ENCODE assay signal across 26 mouse cellular contexts in genomic region chr2:94772268-94772667, GRCm38 (mm10).
DNase-seq lines count a peak whose midpoint lies in the region; ATAC-seq lines count a peak whose summit lies in the region.
"Had no signal": no experiment of that assay in that cellular context is flagged by ENCODE, and none has a peak within 500 bp of the region (broad histone marks: within the 10 kb centered on the region; RNA-seq: fewer than 3 reads in every experiment).

No protein-coding gene starts in this region.

- no peaks in the 10 kb centered on the region for H3K36me3 ChIP-seq in forebrain, embryonic 16.5 days (ENCODE audit: control insufficient read depth, insufficient read depth)
- no peaks in the 10 kb centered on the region for H3K36me3 ChIP-seq in forebrain, embryonic 11.5 days (ENCODE audit: control insufficient read depth, insufficient read depth, low read length)
- H3K36me3 ChIP-seq in midbrain, embryonic 13.5 days, result no peaks in the 10 kb centered on the region
- no peaks in the 10 kb centered on the region for H3K36me3 ChIP-seq in midbrain, embryonic 11.5 days (ENCODE audit: control insufficient read depth, insufficient read depth, low read length)
- H3K36me3 ChIP-seq in hindbrain, embryonic 14.5 days (replicated peaks; ENCODE audit: control insufficient read depth, insufficient read depth), result no peaks in the 10 kb centered on the region
- H3K36me3 ChIP-seq in midbrain, embryonic 16.5 days (ENCODE audit: control insufficient read depth, insufficient read depth, low read length), result no peaks in the 10 kb centered on the region
- H3K36me3 ChIP-seq: embryonic facial prominence, embryonic 12.5 days; hindbrain, embryonic 15.5 days; intestine, embryonic 15.5 days; liver, embryonic 12.5 days; neural tube, embryonic 13.5 days; stomach, embryonic 15.5 days had no signal

- DNase-seq in forebrain, embryonic 11.5 days (ENCODE audit: low spot score), result no peak
- no peak for DNase-seq in midbrain, embryonic 11.5 days (ENCODE audit: low spot score, missing footprints)
- DNase-seq in hindbrain, embryonic 14.5 days (ENCODE audit: low spot score), result peak; percentile 32
- no peak for DNase-seq in adrenal gland, postnatal 4 days (ENCODE audit: low spot score in 2 of 2)
- DNase-seq in adrenal gland, postnatal 25 days, result no peak
- DNase-seq: adrenal gland, postnatal 36 days; cerebellum, adult 8-10 months; embryo, embryonic 11 days; gastrocnemius, postnatal 14 days; heart, postnatal 14 days; kidney, adult 2 months; kidney, postnatal 4 days; left cerebral cortex, postnatal 4 days; liver, postnatal 0 days; right cerebral cortex, postnatal 25 days had no signal

- H3K9me3 ChIP-seq in forebrain, embryonic 16.5 days (ENCODE audit: control insufficient read depth, low read length), result no peaks in the 10 kb centered on the region
- H3K9me3 ChIP-seq in forebrain, embryonic 11.5 days (ENCODE audit: control insufficient read depth, low read length), result no peaks in the 10 kb centered on the region
- H3K9me3 ChIP-seq in midbrain, embryonic 13.5 days, result no peaks in the 10 kb centered on the region
- H3K9me3 ChIP-seq in midbrain, embryonic 11.5 days (ENCODE audit: control insufficient read depth, low read length), result no peaks in the 10 kb centered on the region
- H3K9me3 ChIP-seq in hindbrain, embryonic 14.5 days (ENCODE audit: control insufficient read depth, low read length), result no peaks in the 10 kb centered on the region
- H3K9me3 ChIP-seq in midbrain, embryonic 16.5 days (replicated peaks; ENCODE audit: control insufficient read depth, low read length, poor library complexity, severe bottlenecking), result no peaks in the 10 kb centered on the region
- H3K9me3 ChIP-seq: embryonic facial prominence, embryonic 12.5 days; hindbrain, embryonic 15.5 days; intestine, embryonic 15.5 days; neural tube, embryonic 13.5 days; stomach, embryonic 15.5 days had no signal

- H3K4me1 ChIP-seq in forebrain, embryonic 16.5 days (replicated peaks; ENCODE audit: control insufficient read depth, insufficient read depth, low read length), result no peaks in the 10 kb centered on the region
- no peaks in the 10 kb centered on the region for H3K4me1 ChIP-seq in forebrain, embryonic 11.5 days (replicated peaks; ENCODE audit: control insufficient read depth, insufficient read depth, low read length)
- peaks cover 5% of the 10 kb centered on the region for H3K4me1 ChIP-seq in midbrain, embryonic 13.5 days (replicated peaks)
- no peaks in the 10 kb centered on the region for H3K4me1 ChIP-seq in midbrain, embryonic 11.5 days (ENCODE audit: control insufficient read depth, insufficient read depth, low read length)
- H3K4me1 ChIP-seq in hindbrain, embryonic 14.5 days (replicated peaks; ENCODE audit: control insufficient read depth, insufficient read depth, low read length), result peaks cover 5% of the 10 kb centered on the region; the same call in 1 of the 2 replicates
- H3K4me1 ChIP-seq in midbrain, embryonic 16.5 days (ENCODE audit: control insufficient read depth, insufficient read depth, low read length), result no peaks in the 10 kb centered on the region
- H3K4me1 ChIP-seq: embryonic facial prominence, embryonic 12.5 days; liver, embryonic 12.5 days; stomach, embryonic 15.5 days had no signal

- no peak overlapping the region for H3K4me3 ChIP-seq in forebrain, embryonic 16.5 days (replicated peaks; ENCODE audit: low read length)
- no peak overlapping the region for H3K4me3 ChIP-seq in forebrain, embryonic 11.5 days (ENCODE audit: low read depth, low read length)
- no peak overlapping the region for H3K4me3 ChIP-seq in midbrain, embryonic 13.5 days (replicated peaks)
- no peak overlapping the region for H3K4me3 ChIP-seq in midbrain, embryonic 11.5 days (ENCODE audit: low read depth, low read length)
- no peak overlapping the region for H3K4me3 ChIP-seq in hindbrain, embryonic 14.5 days (replicated peaks; ENCODE audit: low read length)
- no peak overlapping the region for H3K4me3 ChIP-seq in midbrain, embryonic 16.5 days (ENCODE audit: low read depth, low read length)
- H3K4me3 ChIP-seq: embryonic facial prominence, embryonic 12.5 days; hindbrain, embryonic 15.5 days; intestine, embryonic 15.5 days; liver, embryonic 12.5 days; neural tube, embryonic 13.5 days; stomach, embryonic 15.5 days had no signal

- no peak overlapping the region for H3K9ac ChIP-seq in forebrain, embryonic 16.5 days (replicated peaks; ENCODE audit: low read depth, low read length)
- H3K9ac ChIP-seq in forebrain, embryonic 11.5 days (ENCODE audit: low read length), result no peak overlapping the region
- no peak overlapping the region for H3K9ac ChIP-seq in midbrain, embryonic 13.5 days (replicated peaks)
- H3K9ac ChIP-seq in midbrain, embryonic 11.5 days (ENCODE audit: low read length), result no peak overlapping the region
- H3K9ac ChIP-seq in hindbrain, embryonic 14.5 days, result no peak overlapping the region
- no peak overlapping the region for H3K9ac ChIP-seq in midbrain, embryonic 16.5 days (ENCODE audit: low read depth, low read length)
- H3K9ac ChIP-seq: embryonic facial prominence, embryonic 12.5 days; hindbrain, embryonic 15.5 days; intestine, embryonic 15.5 days; liver, embryonic 12.5 days; liver, postnatal 0 days; neural tube, embryonic 13.5 days; stomach, embryonic 15.5 days had no signal

- H3K27ac ChIP-seq in forebrain, embryonic 16.5 days (ENCODE audit: low read length), result no peak overlapping the region
- no peak overlapping the region for H3K27ac ChIP-seq in forebrain, embryonic 11.5 days (ENCODE audit: low read depth, low read length)
- no peak overlapping the region for H3K27ac ChIP-seq in midbrain, embryonic 13.5 days
- no peak overlapping the region for H3K27ac ChIP-seq in midbrain, embryonic 11.5 days (ENCODE audit: low read depth, low read length)
- H3K27ac ChIP-seq in hindbrain, embryonic 14.5 days, result peak overlapping the region; percentile 16; the same call in 1 of the 2 replicates
- no peak overlapping the region; the same call in 1 of the 2 replicates for H3K27ac ChIP-seq in midbrain, embryonic 16.5 days (ENCODE audit: low read length)
- H3K27ac ChIP-seq: embryonic facial prominence, embryonic 12.5 days; hindbrain, embryonic 15.5 days; intestine, embryonic 15.5 days; kidney, postnatal 0 days; liver, embryonic 12.5 days; neural tube, embryonic 13.5 days; stomach, embryonic 15.5 days had no signal

- no peak overlapping the region for H3K4me2 ChIP-seq in forebrain, embryonic 16.5 days (ENCODE audit: low read length)
- H3K4me2 ChIP-seq in forebrain, embryonic 11.5 days (ENCODE audit: low read depth, low read length, severe bottlenecking), result no peak overlapping the region
- H3K4me2 ChIP-seq in midbrain, embryonic 13.5 days (replicated peaks), result no peak overlapping the region
- no peak overlapping the region for H3K4me2 ChIP-seq in midbrain, embryonic 11.5 days
- no peak overlapping the region for H3K4me2 ChIP-seq in hindbrain, embryonic 14.5 days (replicated peaks)
- no peak overlapping the region for H3K4me2 ChIP-seq in midbrain, embryonic 16.5 days (ENCODE audit: low read length)
- H3K4me2 ChIP-seq: embryonic facial prominence, embryonic 12.5 days; hindbrain, embryonic 15.5 days; intestine, embryonic 15.5 days; liver, embryonic 12.5 days; neural tube, embryonic 13.5 days; stomach, embryonic 15.5 days had no signal

- peak; percentile 33; the same call in 1 of the 2 replicates for ATAC-seq in forebrain, embryonic 16.5 days
- ATAC-seq in forebrain, embryonic 11.5 days (replicated peaks; ENCODE audit: low FRiP score), result no peak
- ATAC-seq in midbrain, embryonic 13.5 days, result peak; percentile 73
- ATAC-seq in midbrain, embryonic 11.5 days (ENCODE audit: low FRiP score), result no peak
- peak; percentile 65; the same call in 1 of the 2 replicates for ATAC-seq in hindbrain, embryonic 14.5 days (ENCODE audit: low FRiP score)
- peak; percentile 25; the same call in 1 of the 2 replicates for ATAC-seq in midbrain, embryonic 16.5 days
- ATAC-seq: CD4-positive, CD25-positive, alpha-beta regulatory T cell, adult 4 months; liver, embryonic 12.5 days; liver, postnatal 0 days had no signal

- 65% methylated on average over 4 of the region's 4 CpGs for WGBS in forebrain, embryonic 16.5 days
- WGBS in forebrain, embryonic 11.5 days, result 71% methylated on average over 4 of the region's 4 CpGs
- WGBS in midbrain, embryonic 13.5 days, result 37% methylated on average over 4 of the region's 4 CpGs
- 51% methylated on average over 4 of the region's 4 CpGs for WGBS in midbrain, embryonic 11.5 days
- WGBS in hindbrain, embryonic 14.5 days, result 16% methylated on average over 4 of the region's 4 CpGs
- WGBS in midbrain, embryonic 16.5 days, result 39% methylated on average over 4 of the region's 4 CpGs

- H3K27me3 ChIP-seq in forebrain, embryonic 16.5 days (replicated peaks; ENCODE audit: control insufficient read depth, insufficient read depth, low read length), result no peaks in the 10 kb centered on the region
- no peaks in the 10 kb centered on the region for H3K27me3 ChIP-seq in forebrain, embryonic 11.5 days (ENCODE audit: control insufficient read depth, insufficient read depth, low read length)
- H3K27me3 ChIP-seq in midbrain, embryonic 13.5 days, result no peaks in the 10 kb centered on the region
- H3K27me3 ChIP-seq in midbrain, embryonic 11.5 days (ENCODE audit: control insufficient read depth, insufficient read depth, low read length), result no peaks in the 10 kb centered on the region
- H3K27me3 ChIP-seq in hindbrain, embryonic 14.5 days (ENCODE audit: control insufficient read depth, insufficient read depth, low read length), result no peaks in the 10 kb centered on the region
- no peaks in the 10 kb centered on the region for H3K27me3 ChIP-seq in midbrain, embryonic 16.5 days (ENCODE audit: control insufficient read depth, insufficient read depth, low read depth, low read length)
- H3K27me3 ChIP-seq: embryonic facial prominence, embryonic 12.5 days; hindbrain, embryonic 15.5 days; intestine, embryonic 15.5 days; liver, embryonic 12.5 days; neural tube, embryonic 13.5 days; stomach, embryonic 15.5 days had no signal

Comparison
In these comparisons a context has a peak if more than half of its experiments do, and no peak if none do; other contexts are left out.
1. ATAC-seq: peak in forebrain, embryonic 16.5 days (single experiment), midbrain, embryonic 13.5 days (single experiment), hindbrain, embryonic 14.5 days (single experiment) and midbrain, embryonic 16.5 days (single experiment); none in forebrain, embryonic 11.5 days (single experiment) and midbrain, embryonic 11.5 days (single experiment).